Mouse (Mus musculus) gastrocnemius, postnatal 14 days (tissue): ENCODE data around the gene Lsm10. TPM values are rescaled to one million over a fixed set of nuclear protein-coding genes. Genes with fewer than 3 reads are reported as not detected.
A peak's percentile ranks its signal among the peaks of the same experiment; 100 is the strongest.

Experiments
- DNase-seq: peaks from one replicate; pipeline ENCODE4 v3.0.0; 2021; ENCODE audit warnings: mixed read lengths
- intact Hi-C: fragments of 180-260 bp; cut with DNase I; formaldehyde crosslinking; loops from one replicate; pipeline ENCODE4 v1.15.1; 2025; ENCODE audit warnings: low total_unique reads
- long read RNA-seq, 2 experiments: library from polyadenylated mRNA; stranded (forward); transcript quantifications; one replicate each; pipeline ENCODE4 v2.0.0; 2021
- total RNA-seq, 2 experiments: library from RNA; stranded (reverse); gene quantifications; 2 replicates each; pipeline ENCODE4 v1.2.3; 2021

Lsm10 gene
- total RNA-seq: 1 to 10 TPM; 5.7 to 8.3 TPM
- long read RNA-seq, experiment 1, transcript Lsm10-201 (2 exons, 943 nt): major isoform, 6 of 7 reads
- long read RNA-seq, experiment 1, partial matches to known transcripts: 0 of 7 reads
- long read RNA-seq, experiment 1, other reads (novel, unspliced or antisense): 0 of 7 reads
- long read RNA-seq, experiment 2, transcript Lsm10-201 (2 exons, 943 nt): major isoform, 5 of 5 reads
- long read RNA-seq, experiment 2, partial matches to known transcripts: 0 of 5 reads
- long read RNA-seq, experiment 2, other reads (novel, unspliced or antisense): 0 of 5 reads

GRCm38 (mm10) chr4:126096464-126097111 is at the start of gene Lsm10:
Gene Lsm10, plus strand, starts transcription at chr4:126096623.
- intact Hi-C loops: no loop called here
- peak; percentile 94 for DNase-seq

- peak; percentile 89 for DNase-seq
- intact Hi-C loops: no loop called here
Observed at GRCm38 (mm10) chr4:126046851-126047585, 49.4 kb upstream of the Lsm10 start, which contains the start of gene Mrps15. Gene Mrps15, plus strand, starts transcription at chr4:126046925.

GRCm38 (mm10) chr4:126051617-126052016 is 44.8 kb upstream of the Lsm10 start:
- intact Hi-C loops: no loop called here
- no peak for DNase-seq

GRCm38 (mm10) chr4:126057207-126058133 is 39.0 kb upstream of the Lsm10 start:
- intact Hi-C loops: no loop called here
- DNase-seq: no peak

- peak; percentile 89 for DNase-seq
- intact Hi-C loops: no loop called here
Observed at GRCm38 (mm10) chr4:126058134-126058996, 38.1 kb upstream of the Lsm10 start, which contains the start of gene Oscp1. Gene Oscp1, plus strand, starts transcription at chr4:126058565.

GRCm38 (mm10) chr4:126058997-126059362 is 37.4 kb upstream of the Lsm10 start:
- intact Hi-C loops: no loop called here
- no peak for DNase-seq

- intact Hi-C loops: no loop called here
- DNase-seq: no peak
Observed at GRCm38 (mm10) chr4:126062856-126063255, 33.6 kb upstream of the Lsm10 start.

GRCm38 (mm10) chr4:126065241-126065640 is 31.2 kb upstream of the Lsm10 start:
- intact Hi-C loops: no loop called here
- DNase-seq: no peak

- DNase-seq: peak; percentile 26
- intact Hi-C loops: no loop called here
Observed at GRCm38 (mm10) chr4:126067401-126068077, 28.9 kb upstream of the Lsm10 start.

GRCm38 (mm10) chr4:126068842-126069241 is 27.6 kb upstream of the Lsm10 start:
- intact Hi-C loops: no loop called here
- no peak for DNase-seq

GRCm38 (mm10) chr4:126077833-126078232 is 18.6 kb upstream of the Lsm10 start:
- DNase-seq: no peak
- intact Hi-C loops: no loop called here

- intact Hi-C loops: no loop called here
- peak; percentile 44 for DNase-seq
Observed at GRCm38 (mm10) chr4:126079266-126079665, 17.2 kb upstream of the Lsm10 start.

GRCm38 (mm10) chr4:126081601-126082000 is 14.8 kb upstream of the Lsm10 start:
- no peak for DNase-seq
- intact Hi-C loops: loop anchor here (5.0 kb wide), 1 partner anchor 36 kb away; no protein-coding TSS in a partner anchor

GRCm38 (mm10) chr4:126083021-126083420 is 13.4 kb upstream of the Lsm10 start:
- intact Hi-C loops: loop anchor here (5.0 kb wide), 1 partner anchor 34 kb away; no protein-coding TSS in a partner anchor
- no peak for DNase-seq

GRCm38 (mm10) chr4:126084382-126084781 is 12.0 kb upstream of the Lsm10 start:
- intact Hi-C loops: loop anchor here (5.0 kb wide), 1 partner anchor 33 kb away; no protein-coding TSS in a partner anchor
- no peak for DNase-seq

- DNase-seq: peak; percentile 85
- intact Hi-C loops: loop anchor here (5.0 kb wide), 1 partner anchor 71 kb away; no protein-coding TSS in a partner anchor
Observed at GRCm38 (mm10) chr4:126085996-126086576, 10.3 kb upstream of the Lsm10 start.

- intact Hi-C loops: no loop called here
- DNase-seq: no peak
Observed at GRCm38 (mm10) chr4:126090101-126090847, 6.1 kb upstream of the Lsm10 start.
